Mouse (Mus musculus): ENCODE results near the gene Usf3.
A peak's percentile ranks its signal among the peaks of the same experiment; 100 is the strongest.

Gene Usf3

GRCm38 (mm10) chr16:44173155-44173941 lies at the start of gene Usf3:
Gene Usf3 (plus strand): TSS chr16:44173246.
- DNase-seq (ENCODE audit: low read depth), result peak; percentile 30

- no peak for DNase-seq (ENCODE audit: low read depth)
Measured at GRCm38 (mm10) chr16:44123786-44124185, 49.3 kb upstream of the Usf3 start.

GRCm38 (mm10) chr16:44124713-44125112 lies 48.3 kb upstream of the Usf3 start:
- DNase-seq (ENCODE audit: low read depth), result no peak

GRCm38 (mm10) chr16:44125436-44125835 lies 47.6 kb upstream of the Usf3 start:
- DNase-seq (ENCODE audit: low read depth), result no peak

- no peak for DNase-seq (ENCODE audit: low read depth)
Measured at GRCm38 (mm10) chr16:44126437-44126836, 46.6 kb upstream of the Usf3 start.

GRCm38 (mm10) chr16:44132300-44132699 lies 40.7 kb upstream of the Usf3 start:
- DNase-seq (ENCODE audit: low read depth), result no peak

GRCm38 (mm10) chr16:44133187-44133586 lies 39.9 kb upstream of the Usf3 start:
- DNase-seq (ENCODE audit: low read depth), result no peak

- no peak for DNase-seq (ENCODE audit: low read depth)
Measured at GRCm38 (mm10) chr16:44136511-44137021, 36.5 kb upstream of the Usf3 start.

- no peak for DNase-seq (ENCODE audit: low read depth)
Measured at GRCm38 (mm10) chr16:44138377-44138978, 34.6 kb upstream of the Usf3 start.

GRCm38 (mm10) chr16:44138979-44139535 lies 34.0 kb upstream of the Usf3 start:
- peak; percentile 90 for DNase-seq (ENCODE audit: low read depth)

GRCm38 (mm10) chr16:44139536-44140185 lies 33.4 kb upstream of the Usf3 start, which contains the start of the genes Atp6v1a and Naa50:
Gene Atp6v1a (minus strand): TSS chr16:44139705.
Gene Naa50 (plus strand): TSS chr16:44139830.
- DNase-seq (ENCODE audit: low read depth), result peak; percentile 74

- peak; percentile 74 for DNase-seq (ENCODE audit: low read depth)
Measured at GRCm38 (mm10) chr16:44140186-44140787, 32.8 kb upstream of the Usf3 start.

- peak; percentile 53 for DNase-seq (ENCODE audit: low read depth)
Measured at GRCm38 (mm10) chr16:44141483-44141882, 31.6 kb upstream of the Usf3 start.

GRCm38 (mm10) chr16:44149002-44149767 lies 23.9 kb upstream of the Usf3 start:
- DNase-seq (ENCODE audit: low read depth), result no peak

- DNase-seq (ENCODE audit: low read depth), result no peak
Measured at GRCm38 (mm10) chr16:44154497-44155057, 18.5 kb upstream of the Usf3 start.

GRCm38 (mm10) chr16:44159325-44159724 lies 13.7 kb upstream of the Usf3 start:
- DNase-seq (ENCODE audit: low read depth), result no peak

- DNase-seq (ENCODE audit: low read depth), result no peak
Measured at GRCm38 (mm10) chr16:44163831-44164230, 9.2 kb upstream of the Usf3 start.

- DNase-seq (ENCODE audit: low read depth), result no peak
Measured at GRCm38 (mm10) chr16:44165182-44165581, 7.9 kb upstream of the Usf3 start.

- no peak for DNase-seq (ENCODE audit: low read depth)
Measured at GRCm38 (mm10) chr16:44168990-44169389, 4.1 kb upstream of the Usf3 start.

GRCm38 (mm10) chr16:44172297-44173154 lies 520 bp upstream of the Usf3 start:
- peak; percentile 96 for DNase-seq (ENCODE audit: low read depth)

All from c-Kit-positive CD71-positive TER-119-negative erythroid progenitor cells, embryonic 14.5 days (primary cell).